Mouse (Mus musculus) adrenal gland, postnatal 36 days (tissue): ENCODE results near the gene Zfp146. TPM values are rescaled to one million over a fixed set of nuclear protein-coding genes. Genes with fewer than 3 reads are reported as not detected.
"Not testable (repeated sequence)": the region's sequence is repeated elsewhere in the genome, so short reads cannot be mapped to it uniquely, and the experiment has no call there.

Experiments
- DNase-seq, 2 experiments: peaks; one replicate each; pipeline ENCODE4 v3.0.0; 2021; ENCODE audit warnings: mixed read lengths in 1 of 2
- total RNA-seq, 2 experiments: library from RNA; stranded (reverse); gene quantifications; 2 replicates each; pipeline ENCODE4 v1.2.3; 2021

Gene Zfp146
- total RNA-seq, 2 experiments from 2014 or later, result 46.2 to 57.2 TPM

DNA sequence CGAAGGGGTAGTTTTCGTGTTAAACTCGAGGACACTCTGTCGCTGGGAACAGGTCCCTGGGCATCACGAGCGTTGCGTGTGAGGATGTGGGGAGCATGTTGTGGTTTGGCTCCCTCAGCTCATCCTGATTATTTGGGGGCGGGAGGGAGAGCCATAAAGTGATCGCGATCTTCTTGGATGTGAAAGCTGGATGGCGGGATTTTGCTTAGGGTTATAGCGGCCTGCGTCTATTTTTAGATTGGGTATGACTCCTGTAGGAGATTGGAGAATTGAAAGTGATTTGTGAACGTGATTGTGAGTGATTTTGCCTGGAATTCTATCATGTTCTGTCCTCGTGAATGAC, 47.4 kb downstream of the Zfp146 start:
- no peak for DNase-seq

DNA sequence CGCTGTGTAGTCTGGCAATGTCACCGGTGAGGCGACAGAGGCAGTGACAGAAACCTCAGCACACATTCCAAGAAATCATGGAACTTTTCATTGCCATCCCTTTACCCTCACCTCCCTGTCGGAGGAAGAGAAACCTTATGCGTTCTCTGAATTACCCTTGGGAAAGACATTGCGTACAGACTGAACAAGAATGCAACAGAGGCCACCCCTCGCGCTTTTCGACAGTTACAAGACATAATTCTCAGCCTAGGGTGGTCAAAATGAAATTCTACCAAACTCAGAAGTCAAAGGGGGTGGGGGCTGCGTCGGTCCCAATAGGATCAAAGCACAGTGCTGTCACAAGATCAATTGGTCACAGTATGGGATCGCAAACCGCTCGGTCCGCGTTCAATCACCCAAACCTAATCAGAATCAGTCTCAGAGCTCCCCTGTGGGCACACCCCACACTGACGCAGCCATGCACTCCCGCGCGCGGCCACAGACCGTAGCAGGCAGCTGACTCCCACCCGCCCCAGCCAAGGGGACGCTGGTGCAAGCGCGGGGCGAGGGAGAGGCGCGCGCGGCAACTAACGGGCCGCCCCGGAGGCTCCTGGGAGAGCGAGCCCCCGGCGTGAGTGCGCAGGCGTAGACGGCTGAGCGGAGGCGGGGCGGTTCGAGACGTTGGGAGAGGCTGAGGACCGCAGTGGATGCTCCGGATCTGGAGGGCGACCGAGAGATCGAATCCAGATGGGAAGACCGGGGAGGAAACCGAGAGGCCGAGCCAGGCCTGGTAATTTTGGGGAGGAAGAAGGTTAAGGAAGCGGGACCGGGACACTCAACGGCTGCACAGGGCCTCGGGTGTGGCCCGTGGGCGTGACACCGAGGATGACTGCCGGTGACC, 48.0 kb downstream of the Zfp146 start, which contains the start of gene Zfp382:
TSS of gene Zfp382 (plus strand) at position 635 of the 880 bp plus-strand sequence.
- peak; percentile 95 to 96 for DNase-seq

DNA sequence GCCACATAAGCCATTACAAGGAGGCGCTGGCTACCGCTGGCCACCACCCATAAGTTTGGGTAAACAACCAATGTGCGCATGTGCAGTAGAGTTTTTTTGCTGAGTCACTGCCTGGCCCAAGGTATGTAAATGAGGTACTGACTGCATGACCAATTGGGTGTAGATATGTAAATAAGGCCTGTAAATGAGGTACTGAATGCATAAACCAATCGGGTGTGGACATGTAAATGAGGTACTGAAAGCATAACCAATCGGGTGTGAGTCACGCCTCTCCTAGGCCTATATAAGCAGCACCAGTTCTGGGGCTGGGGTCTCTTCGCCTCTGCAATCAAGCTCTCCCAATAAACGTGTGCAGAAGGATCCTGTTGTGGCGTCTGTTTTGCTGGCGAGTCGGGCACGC, 51.6 kb downstream of the Zfp146 start:
- not testable (repeated sequence) for DNase-seq

DNA sequence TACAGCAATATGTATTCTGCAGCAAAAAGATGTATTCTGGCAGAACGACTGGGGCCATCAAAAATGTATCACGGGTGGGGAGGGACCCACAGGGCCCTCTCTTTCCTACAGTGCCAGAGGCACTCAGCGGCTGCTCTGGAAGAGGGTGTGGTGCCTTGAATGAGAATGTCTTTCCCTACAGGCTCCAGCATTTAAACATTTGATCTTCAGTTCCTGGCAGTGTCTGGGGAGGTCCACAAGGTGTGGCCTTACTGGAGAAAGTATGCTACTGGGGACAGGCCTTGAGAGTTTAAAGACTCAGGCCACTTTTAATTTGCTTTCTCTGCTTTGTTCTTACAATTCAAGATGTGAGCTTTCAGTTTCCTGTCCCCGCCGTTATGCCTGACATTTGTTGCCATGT, 53.5 kb downstream of the Zfp146 start:
- DNase-seq, result no peak

Other genes starting within 250 kb of the Zfp146 start
- 1 to 10 TPM; 8.2 to 9.2 TPM for gene Zfp74, start 215.7 kb downstream of the Zfp146 start, total RNA-seq
- gene Zfp568, start 185.8 kb downstream of the Zfp146 start, total RNA-seq, result 10 to 100 TPM; 12.4 to 13.8 TPM
- 1 to 10 TPM; 3.0 to 3.1 TPM for gene Zfp14, start 118.4 kb downstream of the Zfp146 start, total RNA-seq
- gene Zfp82, start 96.8 kb downstream of the Zfp146 start, total RNA-seq, result 1 to 10 TPM; 1.7 to 2.0 TPM
- gene Gm26920, start 79.3 kb downstream of the Zfp146 start, total RNA-seq, result not detected
- gene Zfp566, start 79.2 kb downstream of the Zfp146 start, total RNA-seq, result 1 to 10 TPM; 1.8 to 2.8 TPM
- 10 to 100 TPM; 35.3 to 41.5 TPM for gene Zfp260, start 75.0 kb downstream of the Zfp146 start, total RNA-seq
- 1 to 10 TPM; 4.2 to 5.5 TPM for gene Zfp382, start 47.8 kb downstream of the Zfp146 start, total RNA-seq
- 100 to 1,000 TPM; 329 to 440 TPM for gene Cox7a1, start 14.4 kb upstream of the Zfp146 start, total RNA-seq
- 100 to 1,000 TPM; 587 to 633 TPM for gene Capns1, start 29.1 kb upstream of the Zfp146 start, total RNA-seq
- 10 to 100 TPM; 69.4 to 76.1 TPM for gene Polr2i, start 62.2 kb upstream of the Zfp146 start, total RNA-seq
- 10 to 100 TPM; 98.7 to 99.8 TPM for gene Tbcb, start 62.5 kb upstream of the Zfp146 start, total RNA-seq
- not detected for gene Ovol3, start 66.0 kb upstream of the Zfp146 start, total RNA-seq
- gene Thap8, start 110.3 kb upstream of the Zfp146 start, total RNA-seq, result under 1 TPM; 0.46 to 0.56 TPM
- gene Wdr62, start 110.7 kb upstream of the Zfp146 start, total RNA-seq, result 1 to 10 TPM; 4.6 to 5.7 TPM
- gene Clip3, start 122.0 kb upstream of the Zfp146 start, total RNA-seq, result 10 to 100 TPM; 16.6 to 18.3 TPM
- 10 to 100 TPM; 56.9 to 81.3 TPM for gene Alkbh6, start 139.0 kb upstream of the Zfp146 start, total RNA-seq
- gene Syne4, start 145.1 kb upstream of the Zfp146 start, total RNA-seq, result 10 to 100 TPM; 21.8 to 49.1 TPM
- 1 to 10 TPM in 1 of 2 experiments, under 1 TPM in 1; 0.93 to 1.3 TPM for gene E130208F15Rik, start 152.0 kb upstream of the Zfp146 start, total RNA-seq
- gene Sdhaf1, start 154.1 kb upstream of the Zfp146 start, total RNA-seq, result 10 to 100 TPM; 13.2 to 16.0 TPM
- gene Lrfn3, start 193.0 kb upstream of the Zfp146 start, total RNA-seq, result 10 to 100 TPM in 1 of 2 experiments, 1 to 10 TPM in 1; 7.4 to 14.7 TPM
- 10 to 100 TPM; 22.5 to 35.7 TPM for gene Tyrobp, start 244.0 kb upstream of the Zfp146 start, total RNA-seq